In genomic region chr5:143811653-143812052, GRCm38 (mm10) we compare ENCODE assay signal across 21 mouse cellular contexts. TPM values are rescaled to one million over a fixed set of nuclear protein-coding genes. Genes with fewer than 3 reads are reported as not detected.
DNase-seq lines count a peak whose midpoint lies in the region; ATAC-seq lines count a peak whose summit lies in the region.
"Had no signal": no experiment of that assay in that cellular context is flagged by ENCODE, and none has a peak within 500 bp of the region (broad histone marks: within the 10 kb centered on the region; RNA-seq: fewer than 3 reads in every experiment).

No protein-coding gene starts in this region.

- no peaks in the 10 kb centered on the region for H3K4me1 ChIP-seq in liver, embryonic 11.5 days (replicated peaks; ENCODE audit: control insufficient read depth, insufficient read depth, low read length)
- no peaks in the 10 kb centered on the region for H3K4me1 ChIP-seq in embryonic facial prominence, embryonic 10.5 days
- H3K4me1 ChIP-seq: embryonic facial prominence, embryonic 12.5 days; forebrain, embryonic 10.5 days; forebrain, embryonic 12.5 days had no signal

- H3K4me2 ChIP-seq in liver, embryonic 11.5 days, result no peak overlapping the region
- H3K4me2 ChIP-seq: embryonic facial prominence, embryonic 12.5 days; forebrain, embryonic 12.5 days had no signal

- DNase-seq in retina, adult 2 months (ENCODE audit: low read depth, low spot score), result peak; percentile 53
- DNase-seq in retina, embryonic 14.5 days (ENCODE audit: low spot score), result no peak
- peak; percentile 46 for DNase-seq in fat pad, adult 2 months (ENCODE audit: extremely low read depth, low read depth, low spot score)
- peak; percentile 63 for DNase-seq in retina, postnatal 1 day
- DNase-seq in liver, embryonic 11.5 days (ENCODE audit: low spot score), result no peak
- DNase-seq in embryonic facial prominence, embryonic 10.5 days (ENCODE audit: low spot score), result no peak
- DNase-seq: adrenal gland, adult 2 months; adrenal gland, postnatal 10 days; adrenal gland, postnatal 25 days; cerebellum, adult 11 months; cerebellum, adult 18-20 months; cerebellum, adult 8-10 months; cerebellum, adult 9-11 months; cerebellum, postnatal 14 days; cerebellum, postnatal 36 days; embryo, embryonic 11 days had no signal

- WGBS in liver, embryonic 11.5 days, result 89% methylated on average over 5 of the region's 5 CpGs
- WGBS in embryonic facial prominence, embryonic 10.5 days, result 90% methylated on average over 5 of the region's 5 CpGs

- H3K27ac ChIP-seq in liver, embryonic 11.5 days (ENCODE audit: low read depth, low read length), result no peak overlapping the region
- H3K27ac ChIP-seq in embryonic facial prominence, embryonic 10.5 days (replicated peaks), result no peak overlapping the region
- H3K27ac ChIP-seq: embryonic facial prominence, embryonic 12.5 days; forebrain, embryonic 10.5 days; forebrain, embryonic 12.5 days had no signal

- H3K9ac ChIP-seq in liver, embryonic 11.5 days (ENCODE audit: low read depth, low read length), result no peak overlapping the region
- H3K9ac ChIP-seq: embryonic facial prominence, embryonic 12.5 days; forebrain, embryonic 12.5 days had no signal

- no peak for ATAC-seq in liver, embryonic 11.5 days (replicated peaks; ENCODE audit: low FRiP score)
- ATAC-seq: forebrain, embryonic 14.5 days; forebrain, embryonic 16.5 days had no signal

- H3K4me3 ChIP-seq in liver, embryonic 11.5 days (ENCODE audit: low read depth, low read length), result no peak overlapping the region
- no peak overlapping the region for H3K4me3 ChIP-seq in embryonic facial prominence, embryonic 10.5 days
- H3K4me3 ChIP-seq: embryonic facial prominence, embryonic 12.5 days; forebrain, embryonic 10.5 days; forebrain, embryonic 12.5 days had no signal

- no peaks in the 10 kb centered on the region for H3K27me3 ChIP-seq in liver, embryonic 11.5 days (replicated peaks; ENCODE audit: control insufficient read depth, insufficient read depth, low read length)
- H3K27me3 ChIP-seq in embryonic facial prominence, embryonic 10.5 days (replicated peaks; ENCODE audit: low read depth, poor library complexity, severe bottlenecking), result no peaks in the 10 kb centered on the region
- H3K27me3 ChIP-seq: embryonic facial prominence, embryonic 12.5 days; forebrain, embryonic 12.5 days had no signal

- H3K9me3 ChIP-seq in liver, embryonic 11.5 days (ENCODE audit: control insufficient read depth, low read length), result no peaks in the 10 kb centered on the region
- no peaks in the 10 kb centered on the region for H3K9me3 ChIP-seq in embryonic facial prominence, embryonic 10.5 days
- H3K9me3 ChIP-seq: embryonic facial prominence, embryonic 12.5 days; forebrain, embryonic 10.5 days; forebrain, embryonic 12.5 days had no signal

- H3K36me3 ChIP-seq in liver, embryonic 11.5 days (ENCODE audit: control insufficient read depth, insufficient read depth, low read length), result no peaks in the 10 kb centered on the region
- H3K36me3 ChIP-seq in embryonic facial prominence, embryonic 10.5 days (replicated peaks), result no peaks in the 10 kb centered on the region
- H3K36me3 ChIP-seq: embryonic facial prominence, embryonic 12.5 days; forebrain, embryonic 10.5 days; forebrain, embryonic 12.5 days had no signal

RNA-seq across cellular contexts. Expression of gene Eif2ak1, which starts 5.9 kb away (rescaled TPM):
- 82.6 and 83.6 TPM in 2 replicates for polyA plus RNA-seq in liver, embryonic 11.5 days (2014; fragmentation: Nextera tagmentation; extraction: Ambion mirVana)
- 47.8 and 48.7 TPM in 2 replicates for polyA plus RNA-seq in embryonic facial prominence, embryonic 10.5 days (2016; fragmentation: Nextera tagmentation; extraction: Ambion mirVana)

Comparison
In these comparisons a context has a peak if more than half of its experiments do, and no peak if none do; other contexts are left out.
1. DNase-seq: peak in retina, adult 2 months (single experiment), fat pad, adult 2 months (single experiment) and retina, postnatal 1 day (single experiment); none in retina, embryonic 14.5 days (single experiment), liver, embryonic 11.5 days (single experiment) and embryonic facial prominence, embryonic 10.5 days (single experiment).